Mouse (Mus musculus) lung, postnatal 0 days (tissue): Measurements from ENCODE around the gene Slc38a11.

Experiments
- CTCF ChIP-seq: IDR thresholded peaks from 2 replicates; pipeline ENCODE4 v1.5.1; 2016; ENCODE audit warnings: antibody characterized with exemption, mild to moderate bottlenecking
- EP300 ChIP-seq: IDR thresholded peaks from 2 replicates; pipeline ENCODE4 v1.6.1; 2016; ENCODE audit warnings: antibody characterized with exemption, mild to moderate bottlenecking, control low read depth

- TF ChIP-seq CTCF (no peak), EP300 (no peak)
These were observed 89.9 kb downstream of the Slc38a11 start for GRCm38 (mm10) chr2:65273910-65274309.
